26 mouse cellular contexts compared by ENCODE assay signal in the genomic region with DNA sequence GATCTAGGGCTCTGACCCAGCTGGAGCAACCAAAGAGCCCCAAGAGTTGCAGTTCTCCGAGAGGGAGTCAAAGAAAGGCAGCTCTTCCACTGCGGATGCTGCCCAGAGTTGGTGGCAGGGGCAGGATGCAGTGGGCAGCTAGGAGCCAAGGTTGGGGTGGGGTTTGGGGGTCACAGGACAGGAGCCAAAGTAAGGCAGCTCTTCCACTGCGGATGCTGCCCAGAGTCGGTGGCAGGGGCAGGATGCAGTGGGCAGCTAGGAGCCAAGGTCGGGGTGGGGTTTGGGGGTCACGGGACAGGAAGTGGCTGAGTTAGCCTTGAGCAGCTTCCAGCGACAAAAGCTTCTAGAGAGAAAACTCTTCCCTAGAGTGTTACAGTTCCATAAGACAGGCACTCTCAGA. TPM values are rescaled to one million over a fixed set of nuclear protein-coding genes. Genes with fewer than 3 reads are reported as not detected.
A peak's percentile ranks its signal among the peaks of the same experiment; 100 is the strongest.
DNase-seq lines count a peak whose midpoint lies in the region; ATAC-seq and TF ChIP-seq lines count a peak whose summit lies in the region.
"Had no signal": no experiment of that assay in that cellular context is flagged by ENCODE, and none has a peak within 500 bp of the region (broad histone marks: within the 10 kb centered on the region; RNA-seq: fewer than 3 reads in every experiment).

No protein-coding gene starts in this region.

- TF ChIP-seq EP300 in lung, postnatal 0 days (IDR thresholded peaks at IDR 0.05), result peak; percentile 35; the same call in 1 of the 2 replicates

- H3K4me1 ChIP-seq in lung, postnatal 0 days (ENCODE audit: insufficient read depth, low read depth, low read length), result no peaks in the 10 kb centered on the region
- no peaks in the 10 kb centered on the region for H3K4me1 ChIP-seq in midbrain, embryonic 11.5 days (ENCODE audit: control insufficient read depth, insufficient read depth, low read length)
- no peaks in the 10 kb centered on the region for H3K4me1 ChIP-seq in midbrain, embryonic 15.5 days
- H3K4me1 ChIP-seq: hindbrain, embryonic 12.5 days; hindbrain, embryonic 15.5 days had no signal

- DNase-seq in lung, postnatal 0 days (ENCODE audit: low spot score), result no peak
- DNase-seq in lung, postnatal 14 days, result no peak
- peak; percentile 71 for DNase-seq in midbrain, embryonic 11.5 days (ENCODE audit: low spot score, missing footprints)
- peak; percentile 34 for DNase-seq in lung, postnatal 25 days (ENCODE audit: low spot score)
- DNase-seq in embryo, embryonic 10 days (ENCODE audit: low spot score), result no peak
- no peak for DNase-seq in left cerebral cortex, adult 9 months (ENCODE audit: low spot score in 2 of 2)
- DNase-seq: adrenal gland, adult 2 months; adrenal gland, postnatal 25 days; B cell, adult 2 months; cerebellum, adult 11-12 months; cerebellum, adult 8-10 months; cerebellum, postnatal 10 days; cerebellum, postnatal 36 days; forebrain, postnatal 0 days; gastrocnemius, adult 2 months; gastrocnemius, postnatal 14 days; heart, adult 11 months had no signal

- H3K9me3 ChIP-seq in lung, postnatal 0 days (ENCODE audit: low read length), result no peaks in the 10 kb centered on the region
- no peaks in the 10 kb centered on the region for H3K9me3 ChIP-seq in midbrain, embryonic 11.5 days (ENCODE audit: control insufficient read depth, low read length)
- no peaks in the 10 kb centered on the region for H3K9me3 ChIP-seq in midbrain, embryonic 15.5 days
- H3K9me3 ChIP-seq: embryonic facial prominence, embryonic 12.5 days; embryonic facial prominence, embryonic 15.5 days; G1E; hindbrain, embryonic 12.5 days; hindbrain, embryonic 15.5 days had no signal

- no peak overlapping the region for H3K4me3 ChIP-seq in lung, postnatal 0 days (ENCODE audit: low read depth, low read length)
- no peak overlapping the region for H3K4me3 ChIP-seq in midbrain, embryonic 11.5 days (ENCODE audit: low read depth, low read length)
- no peak overlapping the region for H3K4me3 ChIP-seq in midbrain, embryonic 15.5 days
- H3K4me3 ChIP-seq: embryonic facial prominence, embryonic 12.5 days; embryonic facial prominence, embryonic 15.5 days; gastrocnemius, adult 2 months; hindbrain, embryonic 12.5 days; hindbrain, embryonic 15.5 days had no signal

- TF ChIP-seq CTCF in lung, postnatal 0 days (IDR thresholded peaks at IDR 0.05), result no peak

- no peak overlapping the region for H3K9ac ChIP-seq in lung, postnatal 0 days (replicated peaks; ENCODE audit: low read depth)
- no peak overlapping the region for H3K9ac ChIP-seq in midbrain, embryonic 11.5 days (ENCODE audit: low read length)
- no peak overlapping the region for H3K9ac ChIP-seq in midbrain, embryonic 15.5 days
- H3K9ac ChIP-seq: embryonic facial prominence, embryonic 12.5 days; embryonic facial prominence, embryonic 15.5 days; forebrain, postnatal 0 days; hindbrain, embryonic 12.5 days; hindbrain, embryonic 15.5 days had no signal

- H3K27me3 ChIP-seq in lung, postnatal 0 days (replicated peaks; ENCODE audit: insufficient read depth, low read length), result no peaks in the 10 kb centered on the region
- no peaks in the 10 kb centered on the region for H3K27me3 ChIP-seq in midbrain, embryonic 11.5 days (ENCODE audit: control insufficient read depth, insufficient read depth, low read length)
- no peaks in the 10 kb centered on the region for H3K27me3 ChIP-seq in midbrain, embryonic 15.5 days (replicated peaks)
- H3K27me3 ChIP-seq: embryonic facial prominence, embryonic 12.5 days; embryonic facial prominence, embryonic 15.5 days; hindbrain, embryonic 12.5 days; hindbrain, embryonic 15.5 days; Patski had no signal

- H3K4me2 ChIP-seq in lung, postnatal 0 days (replicated peaks; ENCODE audit: low read depth, low read length), result no peak overlapping the region
- H3K4me2 ChIP-seq in midbrain, embryonic 11.5 days, result no peak overlapping the region
- H3K4me2 ChIP-seq in midbrain, embryonic 15.5 days, result no peak overlapping the region
- H3K4me2 ChIP-seq: embryonic facial prominence, embryonic 12.5 days; embryonic facial prominence, embryonic 15.5 days; heart, embryonic 11.5 days; hindbrain, embryonic 12.5 days; hindbrain, embryonic 15.5 days had no signal

- H3K36me3 ChIP-seq in lung, postnatal 0 days (ENCODE audit: insufficient read depth, low read length), result 0 out of 2 replicates have a peak, but pooled peaks cover 6% of the 10 kb centered on the region
- H3K36me3 ChIP-seq in midbrain, embryonic 11.5 days (ENCODE audit: control insufficient read depth, insufficient read depth, low read length), result no peaks in the 10 kb centered on the region
- no peaks in the 10 kb centered on the region for H3K36me3 ChIP-seq in midbrain, embryonic 15.5 days (replicated peaks)
- H3K36me3 ChIP-seq: embryonic facial prominence, embryonic 12.5 days; embryonic facial prominence, embryonic 15.5 days; G1E; hindbrain, embryonic 12.5 days; hindbrain, embryonic 15.5 days had no signal

- WGBS in lung, postnatal 0 days, result 65% methylated on average over 7 of the region's 7 CpGs
- WGBS in midbrain, embryonic 11.5 days, result 78% methylated on average over 7 of the region's 7 CpGs
- WGBS in midbrain, embryonic 15.5 days, result 85% methylated on average over 7 of the region's 7 CpGs

- no peak overlapping the region for H3K27ac ChIP-seq in lung, postnatal 0 days (ENCODE audit: low read length)
- no peak overlapping the region for H3K27ac ChIP-seq in midbrain, embryonic 11.5 days (ENCODE audit: low read depth, low read length)
- no peak overlapping the region for H3K27ac ChIP-seq in midbrain, embryonic 15.5 days
- H3K27ac ChIP-seq: embryonic facial prominence, embryonic 12.5 days; embryonic facial prominence, embryonic 15.5 days; gastrocnemius, adult 2 months; hindbrain, embryonic 12.5 days; hindbrain, embryonic 15.5 days had no signal

- peak; percentile 59 for ATAC-seq in lung, postnatal 0 days
- ATAC-seq in midbrain, embryonic 11.5 days (ENCODE audit: low FRiP score), result no peak
- ATAC-seq in midbrain, embryonic 15.5 days (replicated peaks), result no peak
- ATAC-seq: forebrain, embryonic 14.5 days; forebrain, postnatal 0 days; Patski had no signal

RNA-seq across cellular contexts. Expression of a gene that starts 57.8 kb away (rescaled TPM):
- 6.8 and 7.3 TPM in 2 replicates for polyA plus RNA-seq in lung, postnatal 0 days (2015; fragmentation: Nextera tagmentation; extraction: Ambion mirVana)
- 16.5 and 16.7 TPM in 2 replicates for polyA plus RNA-seq in midbrain, embryonic 11.5 days (2014; fragmentation: Nextera tagmentation; extraction: Ambion mirVana)
- polyA plus RNA-seq in midbrain, embryonic 15.5 days (2015; fragmentation: Nextera tagmentation; extraction: Ambion mirVana), result 107 and 110 TPM in 2 replicates
- polyA plus RNA-seq: G1E had no signal

Comparison
In these comparisons a context has a peak if more than half of its experiments do, and no peak if none do; other contexts are left out.
1. DNase-seq: peak in midbrain, embryonic 11.5 days (single experiment) and lung, postnatal 25 days (single experiment); none in lung, postnatal 0 days (single experiment), lung, postnatal 14 days (single experiment), embryo, embryonic 10 days (single experiment) and left cerebral cortex, adult 9 months (0 of 2).